Mouse (Mus musculus): Measurements from ENCODE around the gene Btbd8. TPM values are rescaled to one million over a fixed set of nuclear protein-coding genes. Genes with fewer than 3 reads are reported as not detected.

Btbd8 gene
- polyA plus RNA-seq, 2 experiments from 2014 or later = 5.4 to 8.3 TPM

DNA sequence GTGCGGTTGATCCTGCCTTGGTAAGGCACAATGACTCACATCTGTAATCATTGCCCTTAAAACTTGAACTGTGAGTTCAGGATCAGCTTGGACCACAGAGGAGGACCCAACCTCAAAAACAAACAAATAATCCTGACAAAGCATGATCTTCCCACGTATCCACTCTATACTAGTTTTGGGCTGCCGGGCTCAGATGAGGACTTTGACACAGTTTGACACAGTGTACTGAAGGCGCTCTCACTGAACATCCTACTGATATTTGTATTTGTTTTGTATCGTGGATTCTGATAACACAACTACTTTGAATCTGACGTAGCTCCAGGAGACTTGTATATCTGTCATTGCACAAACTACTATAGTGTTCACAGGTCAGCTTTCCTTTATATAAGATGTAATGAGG is 83.6 kb downstream of the Btbd8 start:
- ATAC-seq = no peak

- no peak for ATAC-seq
Measured at GRCm38 (mm10) chr5:107521897-107522296, 84.1 kb downstream of the Btbd8 start.

DNA sequence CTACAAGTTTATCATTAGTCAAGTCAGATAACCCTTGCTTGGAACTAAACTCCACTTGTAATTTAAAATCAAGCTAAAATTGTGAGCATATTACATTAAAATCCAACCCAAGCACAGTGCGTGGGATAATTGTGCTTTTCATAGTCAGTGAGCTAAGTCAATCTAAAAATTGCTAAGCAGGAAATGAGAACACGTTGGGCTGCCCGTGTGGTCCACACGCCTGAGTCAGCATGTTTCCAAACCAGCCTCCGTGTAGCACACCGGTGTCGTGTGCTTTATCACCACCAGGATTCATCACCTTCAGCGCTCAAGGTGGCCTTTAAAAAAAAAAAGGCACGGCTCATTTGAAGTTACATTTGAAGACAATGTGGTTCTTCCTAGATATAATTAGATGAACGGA is 86.5 kb downstream of the Btbd8 start:
- peak; percentile 84 for ATAC-seq

DNA sequence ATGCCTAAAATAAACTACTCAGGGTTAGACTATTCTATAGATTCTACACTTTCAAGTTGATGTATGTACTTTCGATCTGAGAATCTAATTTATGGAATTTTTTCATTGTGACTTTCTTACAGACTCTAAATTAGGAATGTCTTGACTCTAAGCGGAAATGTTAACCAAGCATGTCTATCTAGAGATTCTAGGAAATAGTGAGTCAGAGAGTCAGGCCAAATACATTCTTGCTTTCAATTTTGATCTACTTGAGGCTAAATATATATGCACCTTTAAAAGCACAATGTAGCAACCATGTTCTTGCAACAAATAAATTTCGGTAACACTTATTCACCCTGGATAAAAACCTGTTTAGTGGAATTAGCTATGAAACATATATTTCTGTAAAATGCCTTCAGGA is 91.1 kb downstream of the Btbd8 start:
- ATAC-seq = peak; percentile 60

DNA sequence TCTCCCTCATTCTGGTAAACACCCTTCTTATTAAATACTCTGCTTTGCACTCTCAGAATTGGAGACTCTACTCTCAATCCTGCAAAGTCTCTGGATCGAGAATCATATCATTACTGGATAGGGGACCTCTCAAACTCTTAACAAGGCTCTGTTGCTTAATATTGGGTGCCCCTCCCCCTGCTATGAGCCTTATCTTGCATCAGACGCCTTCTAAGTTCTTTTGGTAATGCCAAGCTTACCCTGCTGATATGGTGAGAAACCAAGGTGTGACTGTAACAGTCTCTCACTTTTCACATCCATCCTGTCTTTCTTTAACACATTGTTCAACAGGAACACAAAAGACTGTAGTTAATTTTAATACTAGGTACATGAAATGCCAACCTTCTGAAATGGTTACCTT is 95.8 kb downstream of the Btbd8 start:
- no peak for ATAC-seq

DNA sequence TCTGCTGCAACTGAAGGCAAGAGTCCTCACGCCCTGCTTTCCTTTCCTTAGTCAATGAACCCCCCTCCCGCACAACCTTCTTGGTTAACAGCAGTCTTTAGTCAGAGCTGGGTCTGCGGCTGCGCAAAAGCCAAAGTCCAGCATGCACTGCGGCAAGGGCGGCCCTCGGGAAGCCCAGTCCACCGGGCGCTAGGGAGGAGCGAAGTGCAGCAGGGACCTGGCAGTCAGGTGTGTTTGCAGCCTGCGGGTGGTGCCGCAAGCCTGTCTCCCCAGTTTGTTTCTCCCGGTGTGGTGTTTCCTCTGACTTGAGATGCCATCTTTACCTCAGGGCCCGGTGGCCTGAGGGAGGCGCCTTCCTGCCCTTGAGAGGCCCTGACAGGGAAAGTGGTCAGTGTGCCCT is 96.8 kb downstream of the Btbd8 start, which contains the start of gene 1700028K03Rik:
1700028K03Rik (plus strand) TSS at position 129 of the 400 bp plus-strand sequence.
- ATAC-seq = no peak

DNA sequence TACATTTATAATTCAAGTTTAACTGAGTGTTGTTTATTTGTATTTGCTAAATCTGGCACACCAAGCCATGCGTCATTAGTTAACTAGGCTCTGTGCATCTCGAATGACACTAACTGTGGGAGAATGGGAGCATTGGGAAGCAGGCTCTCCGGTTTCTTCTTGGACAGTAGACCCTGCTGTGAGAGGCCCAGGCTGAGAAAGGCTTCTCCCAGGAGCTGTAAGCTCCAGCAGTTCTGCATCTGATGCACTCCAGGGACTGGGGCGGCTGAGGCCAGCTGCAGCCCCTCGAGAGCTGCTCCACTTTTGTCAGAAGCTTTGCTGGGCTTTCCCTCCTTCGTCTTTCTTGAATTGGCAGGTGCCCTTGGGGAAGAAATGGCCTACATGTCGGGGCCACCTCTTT is 103.9 kb downstream of the Btbd8 start:
- ATAC-seq = no peak

DNA sequence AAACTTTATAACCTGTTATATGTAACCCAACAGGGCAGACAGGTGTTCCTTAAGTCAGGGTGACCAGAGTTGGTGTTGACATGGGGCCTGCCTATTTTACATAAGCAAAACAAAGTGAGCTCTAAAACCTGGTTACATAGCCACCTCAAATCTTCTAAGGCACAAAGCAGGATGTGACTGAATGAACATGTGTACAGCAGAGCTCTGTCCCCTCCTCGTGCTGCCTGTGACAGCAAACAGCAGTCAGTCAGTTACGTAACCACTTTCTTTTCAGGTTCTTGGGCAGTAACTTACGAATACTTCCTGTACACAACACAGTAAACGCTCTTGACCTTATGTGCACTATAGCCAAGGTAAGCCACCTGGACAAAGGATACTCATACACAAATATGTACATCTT is 108.1 kb downstream of the Btbd8 start:
- peak; percentile 90 for ATAC-seq

- ATAC-seq = no peak
Measured at GRCm38 (mm10) chr5:107547955-107548354, 110.2 kb downstream of the Btbd8 start.

DNA sequence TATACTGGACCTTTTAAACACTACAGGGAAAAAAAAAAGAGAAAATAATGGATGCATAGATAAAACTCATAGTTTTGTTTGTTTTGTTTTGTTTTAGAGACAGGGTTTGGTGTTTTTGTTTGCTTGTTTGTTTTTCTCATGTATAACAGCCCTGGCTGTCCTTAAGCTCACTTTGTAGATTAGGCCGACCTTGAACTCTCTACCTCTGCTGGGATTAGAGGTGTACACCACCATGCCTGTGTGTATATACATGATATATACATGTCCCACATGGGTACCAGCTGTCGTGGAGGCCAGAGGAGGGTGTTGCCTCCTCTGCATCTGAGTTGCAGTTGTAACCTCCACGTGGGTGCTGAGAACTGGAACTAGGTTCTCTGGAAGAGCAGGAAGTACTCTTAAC is 110.6 kb downstream of the Btbd8 start:
- no peak for ATAC-seq

DNA sequence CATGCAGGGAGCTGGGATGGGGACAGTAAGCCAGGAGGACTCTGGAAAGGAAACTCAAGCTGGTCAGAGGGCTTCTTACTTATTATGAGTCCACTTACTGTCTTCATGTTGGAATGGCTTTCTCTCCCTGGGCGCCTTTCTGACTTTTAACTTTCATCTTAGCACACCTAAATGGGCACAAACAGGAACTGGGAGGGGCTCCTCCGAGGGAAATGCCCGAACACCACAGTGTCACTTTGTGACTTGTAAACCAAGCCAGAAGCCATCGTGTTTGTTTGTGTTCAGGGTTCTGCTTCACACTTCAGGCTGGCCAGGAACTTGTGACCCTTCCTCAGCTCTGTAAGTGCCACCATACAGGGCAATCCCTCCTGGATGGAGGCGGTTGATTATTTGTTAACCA is 116.5 kb downstream of the Btbd8 start:
- peak; percentile 61 for ATAC-seq

- ATAC-seq = no peak
Measured at GRCm38 (mm10) chr5:107556969-107557368, 119.2 kb downstream of the Btbd8 start.

Other genes starting within 250 kb of the Btbd8 start
- 1 to 10 TPM; 4.0 to 8.2 TPM for gene Tgfbr3, start 148.4 kb upstream of the Btbd8 start, polyA plus RNA-seq (2017; shearing (Covaris generic))
- gene Brdt, start 106.8 kb upstream of the Btbd8 start, polyA plus RNA-seq (2017; shearing (Covaris generic)) = under 1 TPM; 0.16 to 0.29 TPM
- 1 to 10 TPM in 1 of 2 experiments, under 1 TPM in 1; 0.26 to 1.5 TPM for gene Ephx4, start 35.3 kb upstream of the Btbd8 start, polyA plus RNA-seq (2017; shearing (Covaris generic))
- gene Lpcat2b, start 6.4 kb upstream of the Btbd8 start, polyA plus RNA-seq (2017; shearing (Covaris generic)) = not detected
- under 1 TPM; 0.52 to 0.62 TPM for gene Gm42669, start 69.6 kb downstream of the Btbd8 start, polyA plus RNA-seq (2017; shearing (Covaris generic))
- under 1 TPM; 0.11 to 0.45 TPM for gene 1700028K03Rik, start 96.7 kb downstream of the Btbd8 start, polyA plus RNA-seq (2017; shearing (Covaris generic))
- 10 to 100 TPM; 33.6 to 34.1 TPM for gene Rpap2, start 159.4 kb downstream of the Btbd8 start, polyA plus RNA-seq (2017; shearing (Covaris generic))
- 10 to 100 TPM; 22.3 to 25.8 TPM for gene Glmn, start 159.9 kb downstream of the Btbd8 start, polyA plus RNA-seq (2017; shearing (Covaris generic))